Mouse (Mus musculus) lung, embryonic 15.5 days (tissue): Measurements from ENCODE around the gene Fam151b. TPM values are rescaled to one million over a fixed set of nuclear protein-coding genes. Genes with fewer than 3 reads are reported as not detected.

Source experiments
- ATAC-seq: fragments of 200-750 bp; cut with Nextera tagmentation; 2 replicates; pipeline ENCODE4 v1.8.0; 2017; ENCODE audit warnings: moderate number of reproducible peaks, borderline replicate concordance; ENCODE audit not compliant: low FRiP score, low TSS enrichment; ENCODE audit errors: extremely low read depth
- H3K27ac ChIP-seq: fragments of 300-500 bp; sonication (generic); 2 replicates; pipeline ENCODE4 v1.5.1; 2015; ENCODE audit warnings: moderate library complexity, mild to moderate bottlenecking, inconsistent platforms
- H3K27me3 ChIP-seq: fragments of 300-500 bp; sonication (generic); 2 replicates; pipeline ENCODE4 v1.6.1; 2015; ENCODE audit warnings: inconsistent platforms
- H3K36me3 ChIP-seq: fragments of 300-500 bp; sonication (generic); 2 replicates; pipeline ENCODE4 v1.6.1; 2015; ENCODE audit warnings: inconsistent platforms
- H3K4me1 ChIP-seq: fragments of 300-500 bp; sonication (generic); 2 replicates; pipeline ENCODE4 v1.6.1; 2015; ENCODE audit warnings: inconsistent platforms
- H3K4me2 ChIP-seq: fragments of 300-500 bp; sonication (generic); 2 replicates; pipeline ENCODE4 v1.6.1; 2015; ENCODE audit warnings: inconsistent platforms, mild to moderate bottlenecking, moderate library complexity
- H3K4me3 ChIP-seq: fragments of 300-500 bp; sonication (generic); 2 replicates; pipeline ENCODE4 v1.5.1; 2015; ENCODE audit warnings: mild to moderate bottlenecking, inconsistent platforms
- H3K9ac ChIP-seq: fragments of 300-500 bp; sonication (generic); 2 replicates; pipeline ENCODE4 v1.6.1; 2015; ENCODE audit warnings: inconsistent platforms
- H3K9me3 ChIP-seq: fragments of 300-500 bp; sonication (generic); 2 replicates; pipeline ENCODE4 v1.6.1; 2016; ENCODE audit warnings: inconsistent platforms
- WGBS: fragments of 180-500 bp; shearing (Covaris S2); methylation state at CpG from one replicate; pipeline ENCODE4 v1.1.7; 2015; 5-methylcytosine and 5-hydroxymethylcytosine counted together
- polyA plus RNA-seq: library from polyadenylated mRNA; unstranded; fragments of >200 nt; fragmentation: Nextera tagmentation; extraction: Ambion mirVana; gene quantifications from 2 replicates; pipeline ENCODE4 v1.2.1, GENCODE M21; 2015

Fam151b gene
- polyA plus RNA-seq, 1 experiment from 2014 or later: 0.16 TPM

DNA sequence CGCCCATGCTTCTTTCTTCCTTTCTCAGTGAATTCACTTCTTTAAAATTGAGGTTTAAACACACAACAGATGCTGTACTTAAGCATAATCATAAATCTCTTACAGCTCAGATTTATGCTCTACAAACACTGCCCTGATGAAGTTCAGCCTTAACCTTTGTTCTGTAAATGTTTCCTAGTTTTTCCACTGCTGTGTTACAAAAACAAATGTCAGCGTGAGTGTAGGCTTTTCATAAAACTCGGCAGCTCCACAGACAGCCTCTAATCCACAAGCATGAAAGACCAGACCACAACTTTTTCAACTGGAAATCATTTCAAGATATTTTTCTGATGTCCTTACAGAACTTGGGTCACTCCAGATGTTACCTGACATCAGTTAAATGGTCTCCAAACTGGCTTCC is 80.3 kb downstream of the Fam151b start:
- no peaks in the 10 kb centered on the region for H3K9me3 ChIP-seq
- no peaks in the 10 kb centered on the region for H3K27me3 ChIP-seq
- H3K4me2 ChIP-seq: no peak overlapping the region
- no peak for ATAC-seq
- no peak overlapping the region for H3K27ac ChIP-seq
- no peaks in the 10 kb centered on the region for H3K4me1 ChIP-seq
- 74% methylated on average over 3 of the region's 3 CpGs for WGBS
- no peak overlapping the region for H3K4me3 ChIP-seq
- H3K36me3 ChIP-seq: no peaks in the 10 kb centered on the region
- H3K9ac ChIP-seq: no peak overlapping the region

- H3K9me3 ChIP-seq: no peaks in the 10 kb centered on the region
- H3K27ac ChIP-seq: no peak overlapping the region
- ATAC-seq: no peak
- H3K4me1 ChIP-seq: no peaks in the 10 kb centered on the region
- 18% methylated on average over 2 of the region's 2 CpGs for WGBS
- no peak overlapping the region for H3K9ac ChIP-seq
- H3K36me3 ChIP-seq: no peaks in the 10 kb centered on the region
- H3K27me3 ChIP-seq: no peaks in the 10 kb centered on the region
- H3K4me2 ChIP-seq: no peak overlapping the region
- H3K4me3 ChIP-seq: no peak overlapping the region
Measured at GRCm38 (mm10) chr13:92402063-92402462, 81.8 kb downstream of the Fam151b start.

Other genes with a start within 250 kb of the Fam151b start
- 0.57 and 0.93 TPM in 2 replicates for gene Gm20379, start 178.0 kb downstream of the Fam151b start, polyA plus RNA-seq
- 17.9 and 19.1 TPM in 2 replicates for gene Dhfr, start 129.3 kb downstream of the Fam151b start, polyA plus RNA-seq
- 23.3 and 25.0 TPM in 2 replicates for gene Msh3, start 129.0 kb downstream of the Fam151b start, polyA plus RNA-seq
- 0.70 and 0.78 TPM in 2 replicates for gene Ankrd34b, start 58.1 kb downstream of the Fam151b start, polyA plus RNA-seq
- 9.1 and 10.2 TPM in 2 replicates for gene Zfyve16, start 46.9 kb upstream of the Fam151b start, polyA plus RNA-seq
- gene Spz1, start 92.2 kb upstream of the Fam151b start, polyA plus RNA-seq: not detected in 2 replicates
- 23.4 and 26.0 TPM in 2 replicates for gene Serinc5, start 127.1 kb upstream of the Fam151b start, polyA plus RNA-seq